Mouse (Mus musculus) CH12.LX (cell line): ENCODE measurements at regions not wholly inside any gene's neighbourhood (a gene's known extent, or its start where the extent isn't known, plus 50 kb on each side); places are given as distances from the start of the nearest gene placed in this dataset.

Experiments used
- DNase-seq: peaks from one replicate; pipeline ENCODE4 v3.0.0-alpha.2; 2013; ENCODE audit errors: extremely low read depth
- H3K27ac ChIP-seq: 2 replicates; pipeline ENCODE4 v1.5.1; 2012; ENCODE audit warnings: low read depth, mild to moderate bottlenecking, control low read depth, moderate library complexity; ENCODE audit not compliant: insufficient read depth
- H3K27me3 ChIP-seq: replicated peaks from 2 replicates; pipeline ENCODE3; 2012; ENCODE audit warnings: inconsistent platforms
- H3K36me3 ChIP-seq, 2 experiments: replicated peaks in 1 of 2; 2 replicates each; pipeline versions ENCODE3 to v1.6.1; 2012; ENCODE audit warnings: inconsistent platforms in 1 of 2, low read length in 1 of 2, mild to moderate bottlenecking in 1 of 2, mixed read lengths in 1 of 2, moderate library complexity in 1 of 2; ENCODE audit not compliant: control insufficient read depth in 1 of 2, insufficient read depth in 1 of 2
- H3K4me1 ChIP-seq, 2 experiments: 2 replicates each; pipeline ENCODE4 v1.6.1; 2012; ENCODE audit warnings: inconsistent platforms in 1 of 2, moderate library complexity in 1 of 2; ENCODE audit not compliant: insufficient read depth in 2 of 2, control insufficient read depth in 1 of 2
- H3K4me2 ChIP-seq: 2 replicates; pipeline ENCODE4 v1.6.1; 2012; ENCODE audit warnings: low read depth, mild to moderate bottlenecking, control low read depth; ENCODE audit not compliant: poor library complexity, insufficient read depth, severe bottlenecking
- H3K4me3 ChIP-seq, 3 experiments: fragments of 150-350 bp in 1 of 3; sonication (generic) in 1 of 3; replicated peaks in 1 of 3; 2 replicates each; pipeline versions ENCODE3 to v1.5.1; 2011 to 2012; ENCODE audit warnings: low read depth in 2 of 3, low read length in 2 of 3, mild to moderate bottlenecking in 2 of 3, moderate library complexity in 2 of 3, control low read depth in 1 of 3, improper control_type of control experiment in 1 of 3, inconsistent platforms in 1 of 3, mixed read lengths in 1 of 3; ENCODE audit not compliant: poor library complexity in 1 of 3
- H3K79me2 ChIP-seq: replicated peaks from 2 replicates; pipeline ENCODE4 v1.6.1; 2012; ENCODE audit warnings: mild to moderate bottlenecking, moderate library complexity; ENCODE audit not compliant: control insufficient read depth, poor library complexity, insufficient read depth, severe bottlenecking; ENCODE audit errors: extremely low read depth
- H3K9ac ChIP-seq: 2 replicates; pipeline ENCODE4 v1.6.1; 2012; ENCODE audit warnings: low read depth, mild to moderate bottlenecking, control low read depth, moderate library complexity; ENCODE audit not compliant: insufficient read depth
- H3K9me3 ChIP-seq: replicated peaks from 2 replicates; pipeline ENCODE3; 2012; ENCODE audit warnings: low read length, inconsistent platforms, mixed read lengths
- BHLHE40 ChIP-seq: IDR thresholded peaks from 2 replicates; pipeline ENCODE4 v1.6.1; 2011; ENCODE audit warnings: mild to moderate bottlenecking, low read depth, low read length, improper control_type of control experiment
- CHD1 ChIP-seq: IDR thresholded peaks from 2 replicates; pipeline ENCODE4 v1.6.1; 2012; ENCODE audit warnings: low read depth, low read length, improper control_type of control experiment, inconsistent platforms
- CTCF ChIP-seq, 2 experiments: IDR thresholded peaks in 1 of 2; conservative IDR thresholded peaks in 1 of 2; 2 replicates each; pipeline ENCODE4 v1.5.1; 2011 to 2012; ENCODE audit warnings: low read depth in 2 of 2, low read length in 2 of 2, improper control_type of control experiment in 1 of 2, inconsistent platforms in 1 of 2, mild to moderate bottlenecking in 1 of 2, moderate library complexity in 1 of 2
- E2F4 ChIP-seq: IDR thresholded peaks from 2 replicates; pipeline ENCODE4 v1.6.1; 2011; ENCODE audit warnings: low read depth, low read length, improper control_type of control experiment; ENCODE audit not compliant: insufficient replicate concordance
- ELF1 ChIP-seq: IDR thresholded peaks from 2 replicates; pipeline ENCODE4 v1.6.1; 2014; ENCODE audit warnings: low read depth, mild to moderate bottlenecking, inconsistent platforms, low read length, improper control_type of control experiment
- EP300 ChIP-seq: IDR thresholded peaks from 2 replicates; pipeline ENCODE4 v1.6.1; 2011; ENCODE audit warnings: low read length, improper control_type of control experiment
- GABPA ChIP-seq: IDR thresholded peaks from 2 replicates; pipeline ENCODE4 v1.6.1; 2012; ENCODE audit warnings: low read depth, low read length, improper control_type of control experiment, inconsistent platforms; ENCODE audit not compliant: insufficient replicate concordance
- HCFC1 ChIP-seq: IDR thresholded peaks from 2 replicates; pipeline ENCODE4 v1.6.1; 2012; ENCODE audit warnings: low read depth, mild to moderate bottlenecking, inconsistent platforms, low read length, improper control_type of control experiment
- JUND ChIP-seq: conservative IDR thresholded peaks from 2 replicates; pipeline ENCODE4 v1.6.1; 2011; ENCODE audit warnings: low read depth, low read length, improper control_type of control experiment
- KAT2A ChIP-seq: IDR thresholded peaks from 2 replicates; pipeline ENCODE4 v1.6.1; 2012; ENCODE audit warnings: low read length, improper control_type of control experiment, inconsistent platforms; ENCODE audit not compliant: insufficient replicate concordance
- MEF2A ChIP-seq: IDR thresholded peaks from 2 replicates; pipeline ENCODE4 v1.6.1; 2014; ENCODE audit warnings: low read depth, mild to moderate bottlenecking, inconsistent platforms, low read length, improper control_type of control experiment, borderline replicate concordance
- MYC ChIP-seq: IDR thresholded peaks from 2 replicates; pipeline ENCODE4 v1.6.1; 2011; ENCODE audit warnings: low read depth, mild to moderate bottlenecking, improper control_type of control experiment, low read length
- NELFE ChIP-seq: IDR thresholded peaks from 2 replicates; pipeline ENCODE4 v1.6.1; 2011; ENCODE audit warnings: low read depth, low read length, improper control_type of control experiment
- PAX5 ChIP-seq: IDR thresholded peaks from 2 replicates; pipeline ENCODE4 v1.6.1; 2012; ENCODE audit warnings: low read length, inconsistent platforms, mixed read lengths
- POLR2A ChIP-seq: IDR thresholded peaks from 2 replicates; pipeline ENCODE4 v1.6.1; 2011; ENCODE audit warnings: low read depth, mild to moderate bottlenecking, improper control_type of control experiment, low read length
- POLR2AphosphoS2 ChIP-seq: IDR thresholded peaks from 2 replicates; pipeline ENCODE4 v1.6.1; 2011; ENCODE audit warnings: low read depth, low read length, improper control_type of control experiment
- RAD21 ChIP-seq: IDR thresholded peaks from 2 replicates; pipeline ENCODE4 v1.6.1; 2011; ENCODE audit warnings: low read depth, mild to moderate bottlenecking, low read length, improper control_type of control experiment, moderate library complexity
- RCOR1 ChIP-seq: conservative IDR thresholded peaks from 2 replicates; pipeline ENCODE4 v1.6.1; 2012; ENCODE audit warnings: low read depth, mild to moderate bottlenecking, inconsistent platforms, low read length, improper control_type of control experiment
- TBP ChIP-seq: conservative IDR thresholded peaks from 2 replicates; pipeline ENCODE4 v1.6.1; 2011; ENCODE audit warnings: low read depth, low read length, improper control_type of control experiment
- TCF12 ChIP-seq: IDR thresholded peaks from 2 replicates; pipeline ENCODE4 v1.6.1; 2014; ENCODE audit warnings: low read depth, mild to moderate bottlenecking, inconsistent platforms, low read length, improper control_type of control experiment
- UBTF ChIP-seq: IDR thresholded peaks from 2 replicates; pipeline ENCODE4 v1.6.1; 2012; ENCODE audit warnings: low read depth, mild to moderate bottlenecking, inconsistent platforms, low read length, improper control_type of control experiment, moderate library complexity
- ZKSCAN1 ChIP-seq: IDR thresholded peaks from 2 replicates; pipeline ENCODE4 v1.6.1; 2012; ENCODE audit warnings: low read depth, inconsistent platforms, low read length, improper control_type of control experiment, borderline replicate concordance
- ZNF384 ChIP-seq: IDR thresholded peaks from 2 replicates; pipeline ENCODE4 v1.6.1; 2012; ENCODE audit warnings: low read depth, low read length, improper control_type of control experiment, inconsistent platforms
- dilution Hi-C: fragments of 300-500 bp; cut with MboI; formaldehyde crosslinking; loops from 2 replicates; pipeline ENCODE4 v1.14.3; 2020; ENCODE audit warnings: low sequenced_read_pairs; ENCODE audit not compliant: extremely low pct_unique_long_range_greater_than_20kb, extremely low pct_ligation_motif_present
- in situ Hi-C: fragments of 300-500 bp; cut with MboI; formaldehyde crosslinking; loops from 3 replicates; pipeline ENCODE4 v1.14.3; 2019; ENCODE audit warnings: low sequenced_read_pairs, low pct_ligation_motif_present, low pct_unique_long_range_greater_than_20kb, mixed read lengths

DNA sequence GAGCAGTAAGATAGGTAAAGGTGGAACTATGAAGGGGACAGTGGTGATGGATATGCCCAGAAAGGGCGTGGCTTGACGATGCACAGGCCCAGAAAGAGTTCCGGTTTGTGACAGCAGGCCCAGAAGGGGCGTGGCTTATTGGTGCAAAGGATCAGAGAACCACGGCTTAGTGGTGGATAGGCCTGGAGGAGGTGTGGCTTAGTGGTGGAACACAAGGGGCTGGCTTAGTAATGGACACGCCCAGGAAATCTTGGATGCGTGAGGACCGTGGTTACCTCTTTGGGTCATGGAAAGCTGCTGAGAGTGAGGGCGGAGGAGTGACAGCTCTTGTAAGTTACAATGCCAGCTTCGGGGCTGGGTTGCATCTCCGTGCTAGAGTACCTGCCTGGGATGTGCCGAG lies 58.2 kb upstream of the Gm11733 start:
- no peak overlapping the region for H3K4me2 ChIP-seq
- peak overlapping the region in 2 of 3 experiments; percentile 33 to 36 for H3K4me3 ChIP-seq
- DNase-seq, result peak; percentile 96
- H3K27me3 ChIP-seq, result no peaks in the 10 kb centered on the region
- peaks cover 24 to 61% of the 10 kb centered on the region in 2 experiments for H3K4me1 ChIP-seq
- TF ChIP-seq POLR2AphosphoS2, result no peak
- TF ChIP-seq TBP, result no peak
- no peak for TF ChIP-seq E2F4
- TF ChIP-seq ELF1, result peak; percentile 57
- no peak for TF ChIP-seq NELFE
- TF ChIP-seq KAT2A, result no peak
- peak; percentile 28; the same call in 1 of the 2 replicates for TF ChIP-seq BHLHE40
- no peak overlapping the region for H3K27ac ChIP-seq
- in situ Hi-C loops, result loop anchor here (5.0 kb wide), 1 partner anchor 51 kb away; no protein-coding TSS in a partner anchor
- dilution Hi-C loops, result no loop called here
- no peaks in the 10 kb centered on the region for H3K79me2 ChIP-seq
- peaks cover 5% of the 10 kb centered on the region for H3K9me3 ChIP-seq
- no peaks in the 10 kb centered on the region for H3K36me3 ChIP-seq
- no peak overlapping the region for H3K9ac ChIP-seq

DNA sequence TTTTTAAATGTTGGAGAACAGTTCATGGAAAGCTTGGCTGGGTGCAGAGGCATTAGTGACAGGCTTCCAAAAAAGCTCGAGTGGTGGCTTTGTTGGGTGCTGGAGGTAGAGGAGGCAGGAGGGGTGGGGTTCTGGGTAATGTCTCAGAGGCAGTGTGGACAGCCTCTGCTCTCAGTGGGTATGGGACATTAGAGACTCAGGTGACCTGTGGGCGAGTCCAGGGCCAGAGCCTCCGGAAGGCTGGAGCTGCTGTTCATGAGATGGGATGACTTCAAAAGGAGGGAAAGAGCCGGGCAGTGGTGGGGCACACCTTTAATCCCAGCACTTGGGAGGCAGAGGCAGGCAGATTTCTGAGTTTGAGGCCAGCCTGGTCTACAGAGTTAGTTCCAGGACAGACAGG lies 57.5 kb upstream of the Gm11733 start:
- TF ChIP-seq RAD21, result no peak
- TF ChIP-seq UBTF, result no peak
- TF ChIP-seq MEF2A, result no peak
- TF ChIP-seq JUND, result no peak
- no peak for TF ChIP-seq EP300
- H3K4me1 ChIP-seq, result peaks cover 24 to 62% of the 10 kb centered on the region in 2 experiments
- dilution Hi-C loops (no loop called here), in situ Hi-C loops (loop anchor here (5.0 kb wide), 1 partner anchor 51 kb away; no protein-coding TSS in a partner anchor)
- no peak overlapping the region for H3K27ac ChIP-seq
- H3K36me3 ChIP-seq, result peaks cover 0 to 1% of the 10 kb centered on the region in 2 experiments
- H3K9me3 ChIP-seq, result peaks cover 5% of the 10 kb centered on the region
- no peak overlapping the region for H3K9ac ChIP-seq
- no peak for DNase-seq
- H3K4me2 ChIP-seq, result no peak overlapping the region
- no peaks in the 10 kb centered on the region for H3K27me3 ChIP-seq
- peak overlapping the region in 2 of 3 experiments; percentile 33 to 36 for H3K4me3 ChIP-seq
- H3K79me2 ChIP-seq, result no peaks in the 10 kb centered on the region

DNA sequence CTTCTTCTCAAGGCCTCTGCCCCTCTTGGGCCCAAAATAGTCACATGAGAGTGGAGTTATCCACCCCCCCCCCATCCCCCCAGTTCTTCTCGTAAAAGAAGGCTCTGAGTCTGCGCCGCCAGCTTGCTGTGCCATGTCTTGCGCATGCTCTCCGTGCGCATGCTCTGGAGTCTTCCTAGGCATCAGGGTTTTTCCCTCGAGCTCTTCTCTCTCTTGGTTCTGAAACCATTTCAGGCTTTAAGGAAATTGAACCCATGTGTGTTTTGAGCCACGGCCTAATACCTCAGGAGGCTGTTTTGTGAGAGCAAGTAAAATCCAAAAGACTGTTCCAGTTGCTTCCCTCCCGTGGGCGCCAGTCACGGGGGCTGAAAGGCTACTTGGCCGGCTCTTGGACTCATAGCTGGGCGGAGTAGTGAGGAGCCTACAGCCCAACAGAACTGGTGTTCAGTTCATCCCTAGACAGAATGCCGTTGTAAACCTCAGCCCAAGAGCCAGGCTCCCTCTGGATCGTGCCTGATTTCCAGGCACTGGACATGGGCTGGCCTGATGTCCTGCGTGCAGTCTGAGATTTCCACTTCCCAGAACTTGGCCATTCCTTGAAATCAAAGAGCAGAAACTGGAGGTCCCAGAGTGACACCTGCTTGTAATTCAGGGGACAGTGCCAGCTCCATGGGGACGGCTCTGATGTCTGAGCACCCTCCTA lies 56.2 kb upstream of the Gm11733 start:
- Histone ChIP-seq H3K4me1 (peaks cover 24 to 67% of the 10 kb centered on the region in 2 experiments), H3K36me3 (peaks cover 0 to 3% of the 10 kb centered on the region in 2 experiments), H3K27me3 (no peaks in the 10 kb centered on the region), H3K4me2 (peak overlapping the region; percentile 82), H3K27ac (peak overlapping the region; percentile 84), H3K9ac (peak overlapping the region; percentile 58), H3K79me2 (no peaks in the 10 kb centered on the region), H3K9me3 (peaks cover 3% of the 10 kb centered on the region), H3K4me3 (peak overlapping the region in 2 of 3 experiments; percentile 5 to 15)
- peak; percentile 98 for DNase-seq
- in situ Hi-C loops, result loop anchor here (5.0 kb wide), 1 partner anchor 49 kb away; no protein-coding TSS in a partner anchor
- dilution Hi-C loops, result no loop called here
- TF ChIP-seq GABPA (no peak), UBTF (no peak), CTCF (conservative IDR thresholded peaks at IDR 0.05 in 1 of 2, IDR thresholded peaks at IDR 0.05 in 1 of 2; ENCODE audit: low read depth in 2 of 2, low read length in 2 of 2) (no peak), MEF2A (peak; percentile 88), POLR2A (peak; percentile 71), E2F4 (no peak), PAX5 (no peak), ELF1 (peak; percentile 68; the same call in 1 of the 2 replicates), RCOR1 (peak; percentile 63), TBP (0 out of 2 replicates have a peak, but pooled peaks have one; percentile 57), HCFC1 (peak; percentile 61), ZNF384 (no peak), TCF12 (peak; percentile 83), EP300 (peak; percentile 65), ZKSCAN1 (no peak), JUND (no peak), MYC (peak; percentile 89), KAT2A (no peak), CHD1 (peak; percentile 88)
